Comparison of ENCODE assay signal across 8 mouse cellular contexts in genomic region chr11:95586751-95587422, GRCm38 (mm10). TPM values are rescaled to one million over a fixed set of nuclear protein-coding genes. Genes with fewer than 3 reads are reported as not detected.
DNase-seq lines count a peak whose midpoint lies in the region; ATAC-seq and TF ChIP-seq lines count a peak whose summit lies in the region.

No protein-coding gene starts in this region.

- H3K27ac ChIP-seq in heart, adult 2 months: no peak overlapping the region
- no peak overlapping the region for H3K27ac ChIP-seq in ES-E14 (ENCODE audit: insufficient read depth, low read depth, low read length, poor library complexity, severe bottlenecking)
- peak overlapping the region; percentile 87 for H3K27ac ChIP-seq in hindbrain, embryonic 10.5 days
- no peak overlapping the region for H3K27ac ChIP-seq in midbrain, embryonic 11.5 days (ENCODE audit: low read depth, low read length)

- peaks cover 7% of the 10 kb centered on the region for H3K27me3 ChIP-seq in heart, adult 2 months (ENCODE audit: control insufficient read depth, insufficient read depth, low read length)
- H3K27me3 ChIP-seq in hindbrain, embryonic 10.5 days (ENCODE audit: insufficient read depth, poor library complexity, severe bottlenecking): peaks cover 99% of the 10 kb centered on the region
- peaks cover 61% of the 10 kb centered on the region for H3K27me3 ChIP-seq in midbrain, embryonic 11.5 days (ENCODE audit: control insufficient read depth, insufficient read depth, low read length)

- no peaks in the 10 kb centered on the region for H3K9me3 ChIP-seq in ES-E14 (ENCODE audit: control insufficient read depth, insufficient read depth, low read depth, low read length)
- H3K9me3 ChIP-seq in hindbrain, embryonic 10.5 days: no peaks in the 10 kb centered on the region
- H3K9me3 ChIP-seq in midbrain, embryonic 11.5 days (ENCODE audit: control insufficient read depth, low read length): no peaks in the 10 kb centered on the region

- in situ Hi-C loops in ES-E14 (cut with MboI; ENCODE audit: low sequenced_read_pairs in 2 of 2, unreplicated experiment in 2 of 2): no loop called here

- H3K79me2 ChIP-seq in heart, adult 2 months (replicated peaks; ENCODE audit: control insufficient read depth, insufficient read depth, low read length): no peaks in the 10 kb centered on the region

- intact Hi-C loops in heart, adult 2 months (cut with DNase I): loop anchor here (1.0 to 2.0 kb wide), 2 partner anchors 54 to 62 kb away; no protein-coding TSS in a partner anchor

- peak in 1 of 2 experiments; percentile 19 for DNase-seq in heart, adult 2 months
- no peak for DNase-seq in heart, adult 8-10 months (ENCODE audit: low spot score)
- no peak for DNase-seq in ES-E14 (ENCODE audit: low read depth, low spot score)
- peak; percentile 61 for DNase-seq in hindbrain, embryonic 10.5 days (ENCODE audit: low spot score)
- DNase-seq in midbrain, embryonic 11.5 days (ENCODE audit: low spot score, missing footprints): peak; percentile 97
- no peak for DNase-seq in gastrocnemius, postnatal 25 days
- no peak for DNase-seq in spleen, adult 12 weeks (ENCODE audit: low spot score)
- DNase-seq in left cerebral cortex, adult 9 months (ENCODE audit: low spot score in 2 of 2): no peak

- peak overlapping the region; percentile 15; the same call in 1 of the 2 replicates for H3K9ac ChIP-seq in heart, adult 2 months (ENCODE audit: low read depth, low read length)
- H3K9ac ChIP-seq in ES-E14 (ENCODE audit: insufficient read depth, low read depth, low read length, poor library complexity, severe bottlenecking): peak overlapping the region; percentile 27; the same call in 1 of the 2 replicates
- peak overlapping the region; percentile 57 for H3K9ac ChIP-seq in midbrain, embryonic 11.5 days (ENCODE audit: low read length)

- WGBS in heart, adult 2 months: 2% methylated on average over 27 of the region's 27 CpGs
- WGBS in hindbrain, embryonic 10.5 days: under 1% methylated on average over 27 of the region's 27 CpGs
- WGBS in midbrain, embryonic 11.5 days: under 1% methylated on average over 27 of the region's 27 CpGs

- H3K36me3 ChIP-seq in heart, adult 2 months (ENCODE audit: control insufficient read depth, insufficient read depth, low read length): no peaks in the 10 kb centered on the region
- H3K36me3 ChIP-seq in ES-E14 (ENCODE audit: control insufficient read depth, insufficient read depth, low read length, poor library complexity, severe bottlenecking): no peaks in the 10 kb centered on the region
- no peaks in the 10 kb centered on the region for H3K36me3 ChIP-seq in hindbrain, embryonic 10.5 days
- H3K36me3 ChIP-seq in midbrain, embryonic 11.5 days (ENCODE audit: control insufficient read depth, insufficient read depth, low read length): no peaks in the 10 kb centered on the region

- TF ChIP-seq EP300 in heart, adult 2 months (IDR thresholded peaks at IDR 0.05; ENCODE audit: insufficient read depth, low read depth, low read length): no peak

- H3K4me1 ChIP-seq in heart, adult 2 months (ENCODE audit: control insufficient read depth, insufficient read depth, low read length): no peaks in the 10 kb centered on the region; the same call in 1 of the 2 replicates
- peaks cover 10 to 16% of the 10 kb centered on the region in 2 experiments; a peak in 3 of 4 replicates for H3K4me1 ChIP-seq in ES-E14 (ENCODE audit: control insufficient read depth in 2 of 2, insufficient read depth in 2 of 2, low read length in 2 of 2, poor library complexity in 1 of 2)
- H3K4me1 ChIP-seq in hindbrain, embryonic 10.5 days (replicated peaks): peaks cover 57% of the 10 kb centered on the region
- peaks cover 19% of the 10 kb centered on the region for H3K4me1 ChIP-seq in midbrain, embryonic 11.5 days (ENCODE audit: control insufficient read depth, insufficient read depth, low read length)

- no peak for TF ChIP-seq CTCF in heart, adult 2 months (IDR thresholded peaks at IDR 0.05)

- peak overlapping the region; percentile 21 for H3K4me3 ChIP-seq in heart, adult 2 months
- peak overlapping the region; percentile 59 to 80 for H3K4me3 ChIP-seq in ES-E14 (ENCODE audit: insufficient read depth in 1 of 2, low read depth in 1 of 2, low read length in 2 of 2, poor library complexity in 1 of 2, severe bottlenecking in 1 of 2)
- H3K4me3 ChIP-seq in hindbrain, embryonic 10.5 days: peak overlapping the region; percentile 59
- peak overlapping the region; percentile 33 for H3K4me3 ChIP-seq in midbrain, embryonic 11.5 days (ENCODE audit: low read depth, low read length)

- H3K4me2 ChIP-seq in midbrain, embryonic 11.5 days: peak overlapping the region; percentile 55

- no peak for TF ChIP-seq POLR2A in heart, adult 2 months (IDR thresholded peaks at IDR 0.05; ENCODE audit: insufficient read depth, low read depth, low read length)

- ATAC-seq in midbrain, embryonic 11.5 days (ENCODE audit: low FRiP score): peak; percentile 49

TF ChIP-seq in ES-E14, 5 proteins besides CTCF, POLR2A, EP300 and RAD21:
- TF ChIP-seq CHD2 (IDR thresholded peaks at IDR 0.05; ENCODE audit: low read depth, low read length) (no peak), ZNF384 (IDR thresholded peaks at IDR 0.05; ENCODE audit: low read depth, low read length) (no peak), HCFC1 (IDR thresholded peaks at IDR 0.05; ENCODE audit: borderline replicate concordance, insufficient read depth, low read length) (no peak), ZC3H11A (IDR thresholded peaks at IDR 0.05; ENCODE audit: borderline replicate concordance, low read depth, low read length) (no peak), MAFK (IDR thresholded peaks at IDR 0.05; ENCODE audit: insufficient read depth, low read depth, low read length) (no peak)

RNA-seq across cellular contexts. Expression of gene Ngfr, which starts 0.6 kb away (rescaled TPM):
- total RNA-seq in heart, adult 2 months (2021): 1 to 10 TPM in 1 of 2 experiments, under 1 TPM in 1; 0.26 to 1.0 TPM
- polyA plus RNA-seq in heart, adult 2 months (2012; rRNA removed): 2.2 and 2.7 TPM in 2 replicates
- under 1 TPM; 0.29 to 0.52 (median 0.47) TPM for total RNA-seq in heart, adult 8-10 months (2022)
- total RNA-seq in ES-E14 (2012; rRNA removed): 19.9 and 26.1 TPM in 2 replicates
- polyA plus RNA-seq in hindbrain, embryonic 10.5 days (2016; fragmentation: Nextera tagmentation; extraction: Ambion mirVana): 28.7 and 51.6 TPM in 2 replicates
- 14.2 and 14.6 TPM in 2 replicates for polyA plus RNA-seq in midbrain, embryonic 11.5 days (2014; fragmentation: Nextera tagmentation; extraction: Ambion mirVana)
- under 1 TPM; 0.43 to 0.61 TPM for total RNA-seq in gastrocnemius, postnatal 25 days (2021)

Comparison
In these comparisons a context has a peak if more than half of its experiments do, and no peak if none do; other contexts are left out.
1. DNase-seq: peak in hindbrain, embryonic 10.5 days (single experiment) and midbrain, embryonic 11.5 days (single experiment); none in heart, adult 8-10 months (single experiment), ES-E14 (single experiment), gastrocnemius, postnatal 25 days (single experiment), spleen, adult 12 weeks (single experiment) and left cerebral cortex, adult 9 months (0 of 2).
2. RNA of gene Ngfr, which starts 0.6 kb away (total RNA-seq): 19.9 to 26.1 TPM in ES-E14; 0.26 to 1.0 TPM in heart, adult 2 months, 0.43 to 0.61 TPM in gastrocnemius, postnatal 25 days and 0.29 to 0.52 TPM in heart, adult 8-10 months; every median in the first group is over 10 times any median in the second.
3. Peak in every context shown above with its lines, with median percentiles within 50 percentile points of each other: H3K4me3 ChIP-seq and H3K9ac ChIP-seq.